Mouse (Mus musculus) ES-E14 (cell line): ENCODE data around the gene Rcsd1. TPM values are rescaled to one million over a fixed set of nuclear protein-coding genes. Genes with fewer than 3 reads are reported as not detected.
"Not testable (repeated sequence)": the region's sequence is repeated elsewhere in the genome, so short reads cannot be mapped to it uniquely, and the experiment has no call there.

ENCODE experiments used
- DNase-seq: peaks from one replicate; pipeline ENCODE4 v3.0.0-alpha.2; 2013; ENCODE audit warnings: low read depth, low spot score
- H3K27ac ChIP-seq: 2 replicates; pipeline ENCODE4 v1.5.1; 2012; ENCODE audit warnings: low read depth, mild to moderate bottlenecking, low read length, moderate library complexity, mixed read lengths; ENCODE audit not compliant: poor library complexity, insufficient read depth, severe bottlenecking
- H3K36me3 ChIP-seq: 2 replicates; pipeline ENCODE4 v1.6.1; 2012; ENCODE audit warnings: mild to moderate bottlenecking, low read length, moderate library complexity, mixed read lengths; ENCODE audit not compliant: control insufficient read depth, poor library complexity, insufficient read depth, severe bottlenecking
- H3K4me1 ChIP-seq, 2 experiments: fragments of 150-350 bp in 1 of 2; sonication (generic) in 1 of 2; 2 replicates each; pipeline ENCODE4 v1.6.1; 2012; ENCODE audit warnings: low read length in 2 of 2, mild to moderate bottlenecking in 1 of 2, mixed read lengths in 1 of 2; ENCODE audit not compliant: control insufficient read depth in 2 of 2, insufficient read depth in 2 of 2, poor library complexity in 1 of 2
- H3K4me3 ChIP-seq, 2 experiments: fragments of 150-350 bp in 1 of 2; sonication (generic) in 1 of 2; 2 replicates each; pipeline ENCODE4 v1.5.1; 2012; ENCODE audit warnings: low read length in 2 of 2, low read depth in 1 of 2, mild to moderate bottlenecking in 1 of 2, mixed read lengths in 1 of 2; ENCODE audit not compliant: insufficient read depth in 1 of 2, poor library complexity in 1 of 2, severe bottlenecking in 1 of 2
- H3K9ac ChIP-seq: 2 replicates; pipeline ENCODE4 v1.6.1; 2012; ENCODE audit warnings: low read depth, mild to moderate bottlenecking, low read length, mixed read lengths; ENCODE audit not compliant: poor library complexity, insufficient read depth, severe bottlenecking
- H3K9me3 ChIP-seq: fragments of 150-350 bp; sonication (generic); 2 replicates; pipeline ENCODE4 v1.6.1; 2012; ENCODE audit warnings: low read depth, mild to moderate bottlenecking, low read length; ENCODE audit not compliant: control insufficient read depth, insufficient read depth
- CHD2 ChIP-seq: IDR thresholded peaks from 2 replicates; pipeline ENCODE4 v1.6.1; 2014; ENCODE audit warnings: mild to moderate bottlenecking, low read depth, low read length, inconsistent platforms
- HCFC1 ChIP-seq: IDR thresholded peaks from 2 replicates; pipeline ENCODE4 v1.6.1; 2012; ENCODE audit warnings: low read length, inconsistent platforms, borderline replicate concordance; ENCODE audit not compliant: insufficient read depth
- MAFK ChIP-seq: IDR thresholded peaks from 2 replicates; pipeline ENCODE4 v1.6.1; 2014; ENCODE audit warnings: mild to moderate bottlenecking, low read depth, low read length, inconsistent platforms; ENCODE audit not compliant: insufficient read depth
- ZC3H11A ChIP-seq: IDR thresholded peaks from 2 replicates; pipeline ENCODE4 v1.6.1; 2012; ENCODE audit warnings: low read depth, mild to moderate bottlenecking, inconsistent platforms, low read length, borderline replicate concordance
- ZNF384 ChIP-seq: IDR thresholded peaks from 2 replicates; pipeline ENCODE4 v1.6.1; 2012; ENCODE audit warnings: low read depth, low read length, inconsistent platforms
- in situ Hi-C, 2 experiments: fragments of 600-800 bp; cut with MboI; formaldehyde crosslinking; loops; one replicate each; pipeline ENCODE4 v1.15.1; 2025; ENCODE audit warnings: low sequenced_read_pairs in 2 of 2, inconsistent platforms in 1 of 2; ENCODE audit not compliant: unreplicated experiment in 2 of 2
- total RNA-seq: library from RNA; depleted of rRNA; stranded (reverse); fragments of 300-350 nt; gene quantifications from 2 replicates; pipeline ENCODE4 v1.2.3, GENCODE M21; 2012

The Rcsd1 gene
- total RNA-seq, 1 experiment: 5.4 TPM

- no peak overlapping the region for H3K27ac ChIP-seq
- DNase-seq: no peak
- TF ChIP-seq ZNF384: no peak
Measured at GRCm38 (mm10) chr1:165684261-165685203, 25.0 kb downstream of the Rcsd1 start.

GRCm38 (mm10) chr1:165682056-165682853 is 27.3 kb downstream of the Rcsd1 start:
- H3K4me1 ChIP-seq: peaks cover 0 to 4% of the 10 kb centered on the region in 2 experiments; a peak in 1 of 4 replicates
- no peaks in the 10 kb centered on the region for H3K9me3 ChIP-seq
- no peak overlapping the region for H3K27ac ChIP-seq
- no peak for DNase-seq
- in situ Hi-C loops: no loop called here
- H3K4me3 ChIP-seq: no peak overlapping the region
- no peak overlapping the region for H3K9ac ChIP-seq
- no peaks in the 10 kb centered on the region for H3K36me3 ChIP-seq
- TF ChIP-seq MAFK (no peak), ZC3H11A (no peak), HCFC1 (no peak), ZNF384 (no peak), CHD2 (no peak)

More at GRCm38 (mm10) chr1:165684261-165685203, 25.0 kb downstream of the Rcsd1 start:
- Histone ChIP-seq H3K9ac (no peak overlapping the region), H3K4me3 (no peak overlapping the region), H3K4me1 (no peaks in the 10 kb centered on the region; a peak in 1 of 4 replicates), H3K9me3 (no peaks in the 10 kb centered on the region), H3K36me3 (no peaks in the 10 kb centered on the region)
- in situ Hi-C loops: no loop called here

GRCm38 (mm10) chr1:165681045-165681794 is 28.3 kb downstream of the Rcsd1 start:
- DNase-seq: no peak
- peaks cover 0 to 4% of the 10 kb centered on the region in 2 experiments; a peak in 1 of 4 replicates for H3K4me1 ChIP-seq
- H3K9me3 ChIP-seq: no peaks in the 10 kb centered on the region
- no peak overlapping the region for H3K4me3 ChIP-seq
- TF ChIP-seq HCFC1 (no peak), ZC3H11A (no peak), MAFK (no peak), CHD2 (no peak), ZNF384 (no peak)
- no peaks in the 10 kb centered on the region for H3K36me3 ChIP-seq
- H3K27ac ChIP-seq: no peak overlapping the region
- H3K9ac ChIP-seq: no peak overlapping the region
- in situ Hi-C loops: no loop called here

GRCm38 (mm10) chr1:165680086-165680485 is 29.5 kb downstream of the Rcsd1 start:
- H3K27ac ChIP-seq, H3K9me3 ChIP-seq, H3K36me3 ChIP-seq, H3K4me3 ChIP-seq, in situ Hi-C loops, DNase-seq, H3K9ac ChIP-seq, H3K4me1 ChIP-seq: not testable (repeated sequence)
